Mouse (Mus musculus) forebrain, embryonic 15.5 days (tissue): ENCODE measurements around the gene Sh3bgrl. TPM values are rescaled to one million over a fixed set of nuclear protein-coding genes. Genes with fewer than 3 reads are reported as not detected.
"Not testable (repeated sequence)": the region's sequence is repeated elsewhere in the genome, so short reads cannot be mapped to it uniquely, and the experiment has no call there.

Source experiments
- ATAC-seq: fragments of 200-750 bp; cut with Nextera tagmentation; replicated peaks from 2 replicates; pipeline ENCODE4 v1.8.0; 2017; ENCODE audit warnings: mild to moderate bottlenecking, moderate TSS enrichment, moderate library complexity
- H3K27ac ChIP-seq: fragments of 300-500 bp; sonication (generic); replicated peaks from 2 replicates; pipeline ENCODE4 v1.5.1; 2015; ENCODE audit warnings: mild to moderate bottlenecking, inconsistent platforms
- H3K27me3 ChIP-seq: fragments of 300-500 bp; sonication (generic); 2 replicates; pipeline ENCODE4 v1.6.1; 2015; ENCODE audit warnings: inconsistent platforms
- H3K36me3 ChIP-seq: fragments of 300-500 bp; sonication (generic); 2 replicates; pipeline ENCODE4 v1.6.1; 2015; ENCODE audit warnings: mild to moderate bottlenecking, inconsistent platforms
- H3K4me1 ChIP-seq: fragments of 300-500 bp; sonication (generic); 2 replicates; pipeline ENCODE4 v1.6.1; 2015; ENCODE audit warnings: inconsistent platforms
- H3K4me2 ChIP-seq: fragments of 300-500 bp; sonication (generic); replicated peaks from 2 replicates; pipeline ENCODE4 v1.6.1; 2015; ENCODE audit warnings: mild to moderate bottlenecking, inconsistent platforms
- H3K4me3 ChIP-seq: fragments of 300-500 bp; sonication (generic); 2 replicates; pipeline ENCODE4 v1.5.1; 2015; ENCODE audit warnings: mild to moderate bottlenecking, inconsistent platforms
- H3K9ac ChIP-seq: fragments of 300-500 bp; sonication (generic); replicated peaks from 2 replicates; pipeline ENCODE4 v1.6.1; 2015; ENCODE audit warnings: mild to moderate bottlenecking, inconsistent platforms
- H3K9me3 ChIP-seq: fragments of 300-500 bp; sonication (generic); 2 replicates; pipeline ENCODE4 v1.6.1; 2016; ENCODE audit warnings: inconsistent platforms
- WGBS: fragments of 180-500 bp; shearing (Covaris S2); methylation state at CpG from one replicate; pipeline ENCODE4 v1.1.7; 2015; ENCODE audit warnings: mixed read lengths; 5-methylcytosine and 5-hydroxymethylcytosine counted together
- polyA plus RNA-seq: library from polyadenylated mRNA; unstranded; fragments of >200 nt; fragmentation: Nextera tagmentation; extraction: Ambion mirVana; gene quantifications from 2 replicates; pipeline ENCODE4 v1.2.1, GENCODE M21; 2015

Gene Sh3bgrl
- polyA plus RNA-seq: 271 and 273 TPM in 2 replicates

GRCm38 (mm10) chrX:109095245-109096242, at the start of gene Sh3bgrl:
Gene Sh3bgrl, plus strand, starts transcription at chrX:109095365.
- Histone ChIP-seq H3K4me2 (peak within 1 kb of the TSS; percentile 42), H3K4me1 (no peaks in the 10 kb centered on the region), H3K4me3 (peak within 1 kb of the TSS; percentile 57), H3K27me3 (no peaks in the 10 kb centered on the region), H3K9me3 (no peaks in the 10 kb centered on the region), H3K27ac (peak within 1 kb of the TSS; percentile 95), H3K36me3 (no peaks in the 10 kb centered on the region), H3K9ac (peak within 1 kb of the TSS; percentile 65)
- peak; percentile 98 for ATAC-seq
- WGBS: 17% methylated on average over 26 of the region's 26 CpGs

GRCm38 (mm10) chrX:109047773-109048172, 47.4 kb upstream of the Sh3bgrl start:
- Histone ChIP-seq H3K27me3 (no peaks in the 10 kb centered on the region), H3K27ac (no peak overlapping the region), H3K36me3 (no peaks in the 10 kb centered on the region), H3K9me3 (no peaks in the 10 kb centered on the region), H3K4me2 (no peak overlapping the region), H3K4me3 (no peak overlapping the region), H3K9ac (no peak overlapping the region), H3K4me1 (no peaks in the 10 kb centered on the region)
- WGBS: 73% methylated on average over 1 of the region's 1 CpGs
- no peak for ATAC-seq

- H3K27ac ChIP-seq: no peak overlapping the region
- no peak overlapping the region for H3K9ac ChIP-seq
- no peaks in the 10 kb centered on the region for H3K4me1 ChIP-seq
- H3K27me3 ChIP-seq: no peaks in the 10 kb centered on the region
- no peak overlapping the region for H3K4me3 ChIP-seq
- H3K36me3 ChIP-seq: no peaks in the 10 kb centered on the region
- 87% methylated on average over 3 of the region's 3 CpGs for WGBS
- H3K9me3 ChIP-seq: no peaks in the 10 kb centered on the region
- no peak overlapping the region for H3K4me2 ChIP-seq
- no peak for ATAC-seq
Measured at GRCm38 (mm10) chrX:109071719-109072118, 23.4 kb upstream of the Sh3bgrl start.

GRCm38 (mm10) chrX:109075716-109076115, 19.4 kb upstream of the Sh3bgrl start:
- 38% methylated on average over 1 of the region's 1 CpGs for WGBS
- Histone ChIP-seq H3K27me3 (no peaks in the 10 kb centered on the region), H3K4me1 (no peaks in the 10 kb centered on the region), H3K4me2 (no peak overlapping the region), H3K36me3 (no peaks in the 10 kb centered on the region), H3K9ac (no peak overlapping the region), H3K9me3 (no peaks in the 10 kb centered on the region), H3K27ac (no peak overlapping the region), H3K4me3 (no peak overlapping the region)
- no peak for ATAC-seq

GRCm38 (mm10) chrX:109076355-109076754, 18.8 kb upstream of the Sh3bgrl start:
- Histone ChIP-seq H3K9ac (no peak overlapping the region), H3K4me2 (no peak overlapping the region), H3K4me3 (no peak overlapping the region), H3K27ac (no peak overlapping the region), H3K36me3 (no peaks in the 10 kb centered on the region), H3K4me1 (no peaks in the 10 kb centered on the region), H3K9me3 (no peaks in the 10 kb centered on the region), H3K27me3 (no peaks in the 10 kb centered on the region)
- WGBS: 17% methylated on average over 3 of the region's 3 CpGs
- no peak; the same call in 1 of the 2 replicates for ATAC-seq

- not testable (repeated sequence) for H3K4me3 ChIP-seq, H3K36me3 ChIP-seq, H3K4me2 ChIP-seq, H3K27ac ChIP-seq, H3K4me1 ChIP-seq, ATAC-seq, H3K9ac ChIP-seq, H3K27me3 ChIP-seq, H3K9me3 ChIP-seq
- WGBS: 84% methylated on average over 4 of the region's 4 CpGs
Measured at GRCm38 (mm10) chrX:109079354-109079753, 15.8 kb upstream of the Sh3bgrl start.

GRCm38 (mm10) chrX:109087073-109087472, 8.1 kb upstream of the Sh3bgrl start:
- H3K4me1 ChIP-seq: no peaks in the 10 kb centered on the region
- H3K27me3 ChIP-seq: no peaks in the 10 kb centered on the region
- H3K27ac ChIP-seq: no peak overlapping the region
- H3K9me3 ChIP-seq: no peaks in the 10 kb centered on the region
- ATAC-seq: no peak
- no peaks in the 10 kb centered on the region for H3K36me3 ChIP-seq
- H3K4me2 ChIP-seq: no peak overlapping the region
- no peak overlapping the region for H3K4me3 ChIP-seq
- no peak overlapping the region for H3K9ac ChIP-seq

- peak overlapping the region; percentile 95 for H3K27ac ChIP-seq
- H3K9ac ChIP-seq: peak overlapping the region; percentile 65
- WGBS: 15% methylated on average over 4 of the region's 4 CpGs
- H3K4me2 ChIP-seq: peak overlapping the region; percentile 29
- H3K27me3 ChIP-seq: no peaks in the 10 kb centered on the region
- H3K4me3 ChIP-seq: peak overlapping the region; percentile 57
- no peaks in the 10 kb centered on the region for H3K4me1 ChIP-seq
- no peaks in the 10 kb centered on the region for H3K36me3 ChIP-seq
- H3K9me3 ChIP-seq: no peaks in the 10 kb centered on the region
- no peak; the same call in 1 of the 2 replicates for ATAC-seq
Measured at GRCm38 (mm10) chrX:109094800-109095199, 365 bp upstream of the Sh3bgrl start.

GRCm38 (mm10) chrX:109098511-109098910, 3.3 kb downstream of the Sh3bgrl start:
- no peak overlapping the region for H3K4me2 ChIP-seq
- 83% methylated on average over 1 of the region's 1 CpGs for WGBS
- no peak overlapping the region for H3K9ac ChIP-seq
- H3K27me3 ChIP-seq: no peaks in the 10 kb centered on the region
- no peak overlapping the region for H3K4me3 ChIP-seq
- no peak overlapping the region for H3K27ac ChIP-seq
- H3K9me3 ChIP-seq: no peaks in the 10 kb centered on the region
- no peaks in the 10 kb centered on the region for H3K36me3 ChIP-seq
- ATAC-seq: no peak
- no peaks in the 10 kb centered on the region for H3K4me1 ChIP-seq

GRCm38 (mm10) chrX:109100441-109100840, 5.3 kb downstream of the Sh3bgrl start:
- Histone ChIP-seq H3K27me3 (no peaks in the 10 kb centered on the region), H3K4me1 (no peaks in the 10 kb centered on the region), H3K4me3 (no peak overlapping the region), H3K4me2 (no peak overlapping the region), H3K9ac (no peak overlapping the region), H3K36me3 (no peaks in the 10 kb centered on the region), H3K27ac (no peak overlapping the region), H3K9me3 (no peaks in the 10 kb centered on the region)
- 93% methylated on average over 2 of the region's 2 CpGs for WGBS
- ATAC-seq: no peak

- ATAC-seq: no peak
- no peaks in the 10 kb centered on the region for H3K36me3 ChIP-seq
- H3K4me1 ChIP-seq: peaks cover 4% of the 10 kb centered on the region
- H3K9ac ChIP-seq: no peak overlapping the region
- H3K4me2 ChIP-seq: no peak overlapping the region
- no peaks in the 10 kb centered on the region for H3K9me3 ChIP-seq
- no peak overlapping the region for H3K4me3 ChIP-seq
- 14% methylated on average over 1 of the region's 1 CpGs for WGBS
- no peak overlapping the region for H3K27ac ChIP-seq
- H3K27me3 ChIP-seq: no peaks in the 10 kb centered on the region
Measured at GRCm38 (mm10) chrX:109108117-109108805, 13.1 kb downstream of the Sh3bgrl start.

GRCm38 (mm10) chrX:109112885-109113284, 17.7 kb downstream of the Sh3bgrl start:
- WGBS: 22% methylated on average over 1 of the region's 1 CpGs
- H3K27ac ChIP-seq: peak overlapping the region; percentile 62
- ATAC-seq: peak; percentile 70

More at GRCm38 (mm10) chrX:109112885-109113284, 17.7 kb downstream of the Sh3bgrl start:
- Histone ChIP-seq H3K36me3 (no peaks in the 10 kb centered on the region), H3K4me2 (no peak overlapping the region), H3K9me3 (no peaks in the 10 kb centered on the region), H3K27me3 (no peaks in the 10 kb centered on the region), H3K9ac (no peak overlapping the region), H3K4me1 (peaks cover 10% of the 10 kb centered on the region), H3K4me3 (no peak overlapping the region)
